Mouse (Mus musculus): ENCODE measurements at regions not wholly inside any gene's neighbourhood (a gene's known extent, or its start where the extent isn't known, plus 50 kb on each side); places are given as distances from the start of the nearest gene placed in this dataset.
A peak's percentile ranks its signal among the peaks of the same experiment; 100 is the strongest.

DNA sequence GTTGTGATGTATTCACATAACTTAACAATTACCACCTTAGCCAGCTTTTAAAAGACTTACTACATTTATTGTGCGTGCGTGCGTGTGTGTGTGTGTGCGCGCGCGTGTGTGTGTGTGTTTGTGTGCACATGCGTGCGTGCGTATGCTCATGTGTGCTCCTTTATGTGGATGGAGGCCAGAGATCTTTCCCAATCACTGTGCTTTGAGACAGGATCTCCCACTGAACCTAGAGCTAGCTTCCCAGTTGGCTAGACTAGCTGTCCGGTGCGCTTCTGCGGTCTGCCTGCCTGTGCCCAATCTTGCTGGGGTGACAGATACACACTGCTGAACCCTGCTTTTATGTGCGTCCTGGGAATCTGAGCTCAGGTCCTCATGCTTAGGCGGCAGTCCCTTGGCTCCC is 50.1 kb upstream of the Arhgap29 start:
- no peak for DNase-seq

DNA sequence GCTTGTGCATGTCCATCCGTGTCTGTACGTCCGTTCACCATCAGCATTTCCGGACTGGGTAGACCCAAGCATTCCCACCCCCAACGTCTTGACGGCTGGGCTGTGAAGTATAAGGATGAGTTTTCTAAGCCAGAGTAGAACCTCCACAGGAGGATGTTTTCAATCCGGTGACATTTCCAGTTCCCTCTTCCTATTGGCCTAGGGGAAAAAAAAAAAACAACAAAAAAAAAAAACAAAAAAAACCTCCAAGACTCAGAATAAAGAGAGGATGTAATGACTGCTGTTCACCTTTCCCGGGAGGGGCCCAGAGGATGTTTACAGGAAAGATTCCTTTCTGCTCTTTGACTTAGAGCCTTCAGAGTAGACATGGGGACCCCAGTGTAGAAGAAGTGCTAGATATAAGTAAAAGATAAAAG is 51.9 kb upstream of the Arhgap29 start:
- peak; percentile 51 for DNase-seq

DNA sequence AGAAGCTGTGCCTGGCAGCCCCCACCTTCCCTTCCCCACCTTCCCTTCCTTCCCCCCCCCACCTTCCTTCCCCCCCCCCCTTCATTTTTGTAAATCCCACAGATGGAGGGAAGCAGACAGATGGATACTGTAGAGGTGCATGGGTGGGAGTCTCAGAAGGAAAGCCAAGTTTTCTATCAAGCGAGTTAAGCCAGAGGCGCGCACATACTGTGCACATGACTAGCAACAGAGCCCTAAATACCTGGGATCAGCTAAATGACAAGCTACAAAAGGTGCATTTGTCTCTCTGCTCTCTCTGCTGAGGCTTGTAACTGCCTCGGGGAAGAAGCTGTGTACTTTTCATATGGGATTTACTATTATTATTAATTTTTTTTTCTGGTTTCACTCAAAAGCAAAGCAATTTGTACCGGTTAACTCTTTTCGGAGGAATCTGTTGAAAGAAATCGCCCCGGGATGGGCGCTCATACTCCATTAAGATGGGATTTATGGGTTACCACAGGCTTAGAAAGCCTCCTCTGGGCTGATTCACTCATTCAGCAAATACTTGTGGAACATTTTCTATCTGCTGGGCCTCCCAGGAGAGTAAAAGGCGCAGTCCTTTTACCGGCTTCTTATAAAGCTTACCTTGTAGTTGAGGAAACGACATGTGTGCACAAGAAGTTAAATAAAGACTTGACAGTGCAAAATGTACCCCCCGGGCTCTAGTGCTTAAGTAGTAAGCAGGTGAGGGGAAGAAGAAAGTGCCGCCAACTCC is 54.3 kb upstream of the Arhgap29 start:
- no peak for DNase-seq

DNA sequence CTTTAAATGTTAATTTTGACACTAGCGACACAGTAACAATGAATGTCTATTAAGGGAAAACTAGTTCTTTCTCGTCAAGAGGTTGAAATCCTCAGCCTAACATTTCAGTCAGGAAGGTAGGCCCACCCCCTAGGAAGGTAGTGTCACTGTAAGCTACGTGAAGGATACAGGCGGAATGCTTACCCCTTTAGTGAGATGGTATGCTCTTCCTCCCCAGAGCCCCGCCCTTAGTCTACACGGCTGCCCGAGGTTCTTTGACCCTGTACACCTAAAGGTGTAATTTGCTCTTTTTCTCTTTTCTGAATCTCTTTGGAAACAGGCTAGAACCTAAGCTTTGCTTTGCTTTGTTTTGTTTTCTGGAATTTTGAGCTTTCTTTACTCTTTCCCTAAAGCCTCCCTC is 58.7 kb upstream of the Arhgap29 start:
- no peak for DNase-seq

DNA sequence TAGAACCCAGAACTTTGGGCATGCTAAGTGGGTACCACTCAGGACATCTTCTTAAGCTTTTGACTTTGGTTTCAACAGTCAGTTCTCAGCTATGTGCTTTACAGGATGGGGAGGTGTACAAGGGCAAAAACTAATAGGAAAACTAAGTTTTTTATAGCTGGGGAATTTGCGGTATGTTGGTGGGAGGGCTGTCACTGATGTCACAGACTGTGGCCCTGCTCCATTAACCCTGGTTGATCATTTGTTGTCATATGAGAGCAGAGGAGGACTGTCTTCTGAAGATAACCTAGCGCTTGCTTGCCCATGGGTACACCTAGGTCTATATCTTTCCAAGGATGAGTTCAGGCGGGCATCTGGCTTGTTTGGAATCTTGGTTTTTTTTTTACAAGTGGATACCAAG is 59.7 kb upstream of the Arhgap29 start:
- DNase-seq: no peak

DNA sequence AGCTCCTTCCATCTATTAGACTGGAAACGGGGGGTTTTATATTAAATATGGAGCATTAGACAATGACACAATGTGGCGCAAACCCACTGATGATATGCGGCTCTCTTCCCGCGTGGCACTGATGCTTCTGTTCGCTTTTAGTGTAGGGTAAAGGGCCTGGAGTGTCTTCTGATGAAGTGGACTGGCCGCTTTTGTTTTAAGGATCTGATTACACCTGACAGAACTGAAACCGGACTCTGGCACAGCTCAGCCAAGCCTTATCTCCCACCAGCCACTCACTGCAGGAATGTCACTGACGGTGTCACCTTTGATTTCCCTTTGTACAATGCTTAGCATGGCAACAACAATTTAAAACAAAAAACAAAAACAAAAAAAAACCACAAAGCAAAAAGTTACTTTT is 61.0 kb upstream of the Arhgap29 start:
- DNase-seq: peak; percentile 29

DNA sequence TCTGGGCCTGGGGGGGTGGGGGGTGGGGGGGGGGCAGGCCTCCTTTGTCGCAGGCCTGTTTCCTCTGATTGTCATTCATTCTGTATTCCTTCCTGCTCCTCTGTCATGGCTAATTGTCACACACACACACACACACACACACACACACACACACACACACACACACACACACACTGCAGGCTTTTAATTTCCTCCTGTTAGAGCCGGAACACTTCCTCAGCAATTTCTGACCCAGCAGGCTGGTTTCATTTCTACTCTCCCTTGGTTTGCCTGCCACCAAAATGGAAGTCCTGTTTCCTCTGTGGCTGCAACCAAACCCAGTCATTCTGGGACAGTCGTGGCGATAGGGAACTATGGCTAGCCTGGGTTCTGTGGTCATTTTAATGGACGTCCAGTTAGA is 61.8 kb upstream of the Arhgap29 start:
- DNase-seq: peak; percentile 71

DNA sequence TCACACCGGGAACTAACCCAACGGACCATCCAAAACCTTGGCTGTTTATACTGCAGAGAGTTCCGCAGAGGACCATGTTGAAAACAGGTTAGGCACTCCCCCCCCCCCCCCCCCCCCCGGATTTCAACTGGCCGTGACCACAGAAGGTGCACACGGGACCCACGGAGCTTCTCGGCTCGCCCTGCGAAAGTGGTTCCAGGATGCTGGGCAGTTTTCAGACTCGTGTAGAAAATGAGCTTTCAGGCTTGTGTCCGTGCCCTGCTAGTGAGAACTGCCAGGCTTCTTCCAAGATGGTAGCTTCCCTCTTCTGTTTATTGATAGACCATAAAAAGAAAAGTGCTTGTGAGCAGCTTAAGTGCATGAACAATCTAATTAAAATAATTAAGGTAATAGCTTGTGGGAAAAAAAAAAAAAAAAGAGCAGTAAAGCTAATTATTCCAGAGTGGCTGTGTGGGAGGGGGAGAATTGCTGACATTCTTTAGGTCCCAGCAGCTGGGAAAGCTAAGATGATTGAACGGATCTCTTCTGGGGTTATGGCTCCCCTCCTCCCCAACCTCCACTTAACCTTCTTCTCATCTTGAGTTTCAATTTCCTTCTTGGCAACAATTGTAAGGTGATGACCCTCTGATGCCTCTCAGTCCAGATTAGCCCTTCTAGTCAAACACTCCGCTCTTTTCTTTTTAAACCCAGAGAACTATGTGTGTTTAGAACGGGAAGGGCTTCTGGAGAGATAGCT is 65.3 kb upstream of the Arhgap29 start:
- peak; percentile 26 for DNase-seq

DNA sequence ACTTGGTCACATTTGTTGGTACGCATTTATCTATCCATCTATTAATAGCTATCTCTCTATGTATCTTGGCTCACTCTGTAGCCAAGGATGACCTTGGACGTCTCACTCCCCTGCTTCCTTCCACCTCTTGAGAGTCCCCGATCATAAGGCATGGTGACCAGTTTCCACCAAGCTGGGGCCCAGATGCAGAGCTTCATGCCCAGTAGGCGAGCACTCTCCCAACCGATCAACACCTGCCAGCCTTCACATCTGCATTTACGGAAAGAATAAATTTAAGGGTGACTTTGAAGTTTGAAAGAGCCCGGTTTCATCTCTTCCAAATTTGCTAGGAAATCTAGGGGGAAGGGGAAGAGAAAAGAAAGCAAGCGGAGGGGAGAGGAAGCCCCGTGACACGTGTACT is 66.0 kb upstream of the Arhgap29 start:
- DNase-seq: no peak

DNA sequence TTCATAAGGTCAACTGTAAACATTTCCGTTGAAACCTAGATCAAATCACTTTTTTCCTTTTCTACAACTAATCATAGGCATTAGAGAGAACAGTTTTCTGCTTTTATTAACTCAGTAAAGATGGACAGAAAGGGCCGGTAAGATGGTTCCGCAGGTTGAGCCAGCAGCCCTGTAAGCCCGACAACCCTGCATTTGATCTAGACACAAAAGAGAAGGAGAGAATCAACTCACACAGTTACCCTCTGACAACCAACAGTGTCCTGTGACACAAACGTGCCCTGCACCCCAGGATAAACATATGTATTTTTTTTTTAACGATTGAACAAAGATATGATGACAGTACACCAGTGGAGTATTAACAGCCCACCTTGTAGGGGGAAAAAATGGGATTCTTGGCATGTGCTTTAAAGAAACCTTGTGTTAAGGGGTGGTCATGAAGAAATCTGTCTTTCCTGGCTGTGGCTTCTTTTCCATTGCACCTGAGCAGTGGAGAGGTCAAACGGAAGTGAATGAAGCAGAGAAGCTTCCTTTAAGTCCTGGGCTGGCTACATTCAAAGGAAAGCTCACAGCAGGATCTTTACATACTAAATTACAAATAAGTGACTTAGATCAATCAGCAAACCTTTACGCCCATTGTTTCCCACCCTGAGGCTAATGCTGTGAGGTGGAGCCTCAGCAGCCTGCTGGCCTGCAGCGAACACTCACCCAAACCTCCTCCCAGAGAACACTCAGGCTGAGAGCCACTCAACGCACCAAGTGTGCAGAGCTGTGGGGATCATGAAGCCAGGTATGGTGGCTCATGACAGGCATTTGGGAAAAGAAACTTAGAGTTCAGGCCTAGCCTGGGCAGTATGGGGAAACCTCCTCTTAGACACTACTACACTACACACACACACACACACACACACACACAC is 66.8 kb upstream of the Arhgap29 start:
- peak; percentile 72 for DNase-seq

DNA sequence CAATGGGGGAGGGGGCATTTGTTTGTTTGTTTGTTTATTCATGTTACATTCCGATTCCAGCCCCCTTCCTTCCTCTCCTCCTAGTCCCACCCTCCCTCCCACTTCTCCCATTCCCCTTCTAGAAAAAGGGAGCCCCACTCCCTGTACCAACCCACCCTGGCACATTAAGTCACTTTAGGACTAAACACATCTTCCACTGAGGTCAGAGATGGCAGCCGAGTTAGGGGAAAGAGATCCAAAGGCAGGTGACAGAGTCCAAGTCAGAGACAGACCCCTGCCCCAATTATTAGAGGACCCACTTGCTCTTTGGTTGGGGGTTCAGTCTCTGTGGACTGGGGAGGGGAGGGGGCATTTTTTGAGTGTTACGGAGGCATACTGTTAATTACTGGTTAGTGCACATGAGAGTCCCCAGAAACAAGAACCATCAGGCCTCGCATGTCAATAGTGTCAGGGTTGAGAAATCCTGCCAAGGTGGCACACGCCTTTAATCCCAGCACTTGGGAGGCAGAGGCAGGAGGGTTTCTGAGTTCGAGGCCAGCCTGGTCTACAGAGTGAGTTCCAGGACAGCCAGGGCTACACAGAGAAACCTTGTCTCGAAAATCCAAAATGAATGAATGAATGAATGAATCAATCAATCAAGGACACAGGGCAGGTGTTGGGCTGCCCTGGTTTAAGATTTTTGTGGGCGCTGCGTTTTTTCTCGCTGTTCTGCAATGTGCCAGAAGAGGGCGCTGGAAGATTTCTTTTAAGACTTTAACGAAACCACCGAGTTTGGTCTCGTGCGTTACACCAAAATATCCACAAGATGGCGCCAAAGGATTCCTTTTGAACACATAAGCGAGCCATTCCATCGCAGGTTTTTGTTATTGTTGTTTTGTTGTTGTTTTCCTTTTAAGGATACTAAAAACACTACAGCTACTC is 67.8 kb upstream of the Arhgap29 start:
- peak; percentile 94 for DNase-seq

DNA sequence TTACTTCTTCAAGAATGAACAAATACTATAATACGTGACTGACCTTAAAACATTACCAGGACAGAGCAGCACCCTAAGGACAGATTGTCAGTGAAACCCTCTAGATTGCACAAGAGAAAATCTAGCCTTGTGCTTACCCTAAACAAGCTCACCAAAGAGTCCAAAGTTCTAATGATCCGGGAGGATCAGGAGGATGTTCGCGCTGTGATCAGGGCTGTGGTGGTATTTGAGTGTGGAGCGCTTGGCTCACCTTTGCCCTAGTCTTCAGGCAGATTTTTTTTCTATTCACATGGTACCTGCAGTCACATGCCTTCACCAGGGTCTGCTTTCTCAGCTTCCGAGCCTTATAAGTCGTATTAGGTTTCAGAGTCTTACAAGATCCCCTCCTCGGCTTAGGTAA is 65.3 kb upstream of the Abcd3 start:
- DNase-seq: no peak

DNA sequence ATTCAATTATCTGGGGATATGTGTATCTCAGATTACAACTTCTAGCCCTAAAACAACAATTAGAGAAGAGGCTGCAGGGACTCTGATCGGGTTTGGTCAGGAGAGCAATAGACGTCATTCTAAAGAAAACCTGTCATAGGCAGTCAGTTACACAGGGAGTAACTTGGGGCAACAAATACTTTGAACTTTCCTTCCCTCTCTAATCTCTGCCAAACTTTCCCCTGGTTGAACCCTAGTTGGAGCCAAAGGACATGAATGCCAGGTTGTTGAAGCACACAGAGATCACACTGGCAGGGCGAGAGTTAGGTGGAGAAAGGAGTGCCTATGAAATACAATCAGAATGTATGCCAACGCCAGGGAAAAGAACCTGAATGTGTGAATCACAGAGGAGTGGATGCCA is 60.0 kb upstream of the Abcd3 start:
- no peak for DNase-seq

DNA sequence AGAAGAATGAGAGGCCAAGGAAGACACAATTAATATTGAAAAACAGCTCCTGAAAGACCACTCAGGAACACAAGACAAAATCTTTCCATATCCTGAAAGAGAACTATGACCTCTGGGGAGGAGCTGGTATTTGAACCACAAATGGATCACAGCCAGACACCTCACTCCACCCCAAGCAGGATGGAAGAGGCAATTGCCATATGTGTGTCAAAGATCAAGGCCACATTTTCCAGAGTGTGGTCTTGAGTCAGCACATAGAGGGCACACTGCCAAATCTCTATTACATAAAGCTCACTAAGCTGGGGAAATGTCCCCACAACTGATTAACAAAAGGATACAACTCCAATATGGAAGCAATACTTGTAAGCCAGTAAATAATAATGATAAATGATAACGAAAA is 59.5 kb upstream of the Abcd3 start:
- DNase-seq: no peak

DNA sequence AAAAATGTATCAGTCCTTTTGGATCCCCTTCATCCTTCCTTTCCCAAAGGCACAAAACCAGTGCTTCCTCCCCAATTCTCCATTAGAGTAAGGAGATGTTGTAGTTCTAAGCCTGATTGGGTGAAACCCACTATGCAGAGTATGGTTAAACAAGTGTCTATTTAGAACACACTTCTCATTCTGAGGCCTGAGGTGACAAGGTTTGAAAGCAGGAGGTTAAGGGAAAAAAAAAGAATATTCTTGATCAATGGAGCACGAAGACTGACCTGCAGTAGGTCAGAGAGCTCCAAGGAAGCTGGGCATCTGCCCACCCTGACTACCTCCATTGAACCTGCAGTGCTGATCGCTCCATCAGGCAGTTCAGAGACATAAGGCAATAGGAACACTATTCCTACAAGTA is 58.5 kb upstream of the Abcd3 start:
- DNase-seq: no peak

DNA sequence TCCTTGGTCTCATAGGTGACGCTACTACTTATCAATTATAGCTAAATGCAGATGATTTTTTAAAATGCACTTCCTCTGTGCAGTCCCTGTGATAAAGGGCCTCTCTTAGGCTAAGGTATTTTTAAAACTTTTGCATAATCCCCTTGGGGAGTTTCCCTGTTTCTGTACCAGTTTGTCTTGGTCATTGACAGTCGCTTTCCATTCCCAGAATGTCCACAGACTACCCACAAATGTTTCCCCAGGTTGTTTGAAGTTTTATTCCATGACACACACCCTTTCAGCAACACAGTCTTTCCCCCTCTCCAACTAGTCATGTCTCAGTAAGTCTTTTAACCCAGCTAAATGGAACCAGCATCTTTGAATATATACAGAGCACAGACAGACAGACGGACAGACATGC is 57.6 kb upstream of the Abcd3 start:
- DNase-seq: no peak

DNA sequence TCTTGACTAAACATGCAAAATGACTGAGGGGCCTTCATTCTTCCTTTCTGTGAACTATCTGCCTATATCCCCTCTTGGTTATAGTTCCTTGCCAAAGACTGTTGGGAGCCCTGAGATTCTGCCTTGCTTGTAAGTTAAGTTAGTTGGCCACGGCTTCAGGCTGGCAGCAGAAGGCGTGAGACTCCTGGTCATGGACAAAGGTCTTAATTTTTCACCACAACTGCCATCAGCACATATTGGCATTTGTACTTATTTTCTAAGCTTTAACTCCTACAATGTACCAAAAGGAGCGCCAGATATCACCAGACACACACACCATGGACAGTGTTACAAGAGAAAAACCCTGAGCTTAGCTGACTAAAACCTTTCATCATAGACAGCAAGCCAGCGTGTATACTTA is 56.7 kb upstream of the Abcd3 start:
- no peak for DNase-seq

DNA sequence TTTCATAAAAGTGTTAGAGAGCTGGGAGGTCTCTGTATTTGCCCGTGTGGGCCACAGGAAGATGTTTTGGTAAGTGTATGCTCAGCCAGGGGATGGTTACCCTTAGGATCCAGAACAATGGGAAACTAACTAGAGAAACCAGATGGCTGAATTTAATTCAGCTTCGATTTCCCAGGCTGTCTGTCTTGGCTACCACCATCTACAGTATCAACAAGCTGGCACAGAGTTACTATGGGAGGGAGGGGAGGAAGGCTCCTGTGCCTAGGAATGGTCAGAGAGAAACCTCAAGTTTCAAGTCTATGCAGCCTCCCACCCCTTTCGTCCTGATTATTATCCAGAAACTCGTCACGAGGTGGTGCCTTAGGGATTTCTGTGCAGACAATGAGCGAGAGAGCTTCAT is 55.6 kb upstream of the Abcd3 start:
- DNase-seq: no peak

DNA sequence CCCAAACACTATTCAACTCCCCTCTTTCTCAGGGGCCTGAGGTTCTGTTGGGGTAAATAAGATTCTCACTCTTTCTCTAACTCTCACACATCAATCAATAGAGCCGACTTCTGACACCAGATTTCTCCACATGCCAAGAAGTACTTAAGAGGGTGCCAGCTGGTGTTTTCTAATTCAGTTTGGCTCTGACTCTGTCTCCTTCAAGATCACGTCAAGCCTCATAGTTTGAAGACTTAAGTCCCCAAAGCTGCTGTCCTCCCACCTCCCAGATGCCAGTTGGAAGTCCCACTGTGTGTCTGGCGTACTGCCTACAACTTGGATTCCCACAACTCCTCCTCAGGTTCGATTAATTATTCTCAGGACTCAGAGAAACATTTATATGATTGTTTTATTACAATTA is 54.6 kb upstream of the Abcd3 start:
- DNase-seq: no peak

DNA sequence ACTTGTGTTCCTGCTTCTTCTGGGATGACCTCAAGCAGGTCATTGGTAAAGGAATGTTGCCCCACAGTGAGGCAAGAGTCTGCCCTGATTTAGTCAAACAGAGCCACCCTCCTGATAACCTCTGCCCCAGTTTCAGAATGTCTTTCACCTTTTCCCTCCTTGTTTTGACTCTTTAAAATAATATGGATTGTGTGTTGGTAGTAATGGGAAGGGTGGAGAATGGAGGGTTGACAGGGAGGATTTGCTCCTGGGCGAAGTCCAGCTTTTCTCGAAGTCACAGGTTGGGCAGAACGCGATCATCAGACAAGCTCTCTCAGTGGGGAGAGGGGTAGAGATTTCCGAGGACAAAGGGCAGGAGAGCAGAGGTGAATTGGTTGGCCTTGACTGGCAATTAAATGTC is 52.2 kb upstream of the Abcd3 start:
- no peak for DNase-seq

DNA sequence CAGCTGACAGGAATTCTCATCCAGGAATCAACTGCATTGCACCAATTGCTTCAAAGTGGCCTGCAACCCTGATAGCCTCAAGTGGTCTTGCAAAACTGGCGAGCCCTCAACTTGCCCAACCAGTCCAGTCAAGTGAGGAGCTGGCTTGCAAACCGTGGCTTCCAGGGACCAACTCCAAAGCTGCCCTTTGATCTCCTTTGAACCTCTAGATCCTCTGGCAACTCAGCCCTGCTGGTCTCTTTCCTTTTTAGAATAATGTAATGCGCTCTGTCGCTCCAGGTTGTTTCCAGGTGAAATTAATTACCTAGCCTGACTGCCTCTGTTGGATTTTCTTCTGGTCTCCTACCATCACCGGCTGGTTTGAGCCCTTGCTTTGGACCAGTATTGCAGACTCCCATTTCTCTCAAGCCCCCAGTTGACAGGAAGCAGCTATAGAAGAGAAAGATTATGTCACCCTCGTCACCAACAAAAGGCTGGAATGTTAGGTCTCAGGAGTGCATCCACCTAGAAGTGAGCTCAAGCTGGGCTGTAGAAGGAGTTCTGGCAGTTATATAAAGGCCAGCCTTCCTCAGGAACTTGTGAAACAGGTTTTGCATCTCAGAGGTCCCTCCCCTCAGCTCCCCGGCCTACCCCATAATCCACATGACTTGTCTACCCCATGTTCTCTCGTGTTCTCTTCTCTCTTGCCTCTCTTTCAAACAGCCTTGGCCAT is 49.8 kb upstream of the Abcd3 start:
- DNase-seq: peak; percentile 73

Data from lung, postnatal 10 days (tissue).